Mouse (Mus musculus): ENCODE results near the gene Coq8a.

The Coq8a gene

DNA sequence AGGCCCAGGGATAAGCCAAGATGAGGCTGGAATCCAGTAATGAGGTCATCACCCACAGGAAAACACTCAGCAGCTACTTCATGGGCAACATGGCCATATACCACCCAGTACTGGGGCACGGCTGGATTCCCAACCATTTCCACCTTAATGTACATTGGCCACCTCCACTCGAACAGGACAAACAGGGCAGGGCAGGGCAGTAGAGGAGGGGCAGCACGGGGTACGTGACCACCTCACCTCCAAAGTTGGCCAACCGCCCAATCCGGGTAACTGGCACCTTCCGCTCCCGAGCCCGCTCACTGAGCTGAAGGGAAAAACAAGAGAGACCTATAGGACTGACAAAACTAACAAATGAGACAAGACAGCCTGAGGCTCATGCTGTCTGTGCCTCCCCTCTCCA is 21.1 kb downstream of the Coq8a start:
- DNase-seq (ENCODE audit: extremely low read depth, insufficient read length, low spot score), result no peak

GRCm38 (mm10) chr1:180176784-180177183 is 22.6 kb downstream of the Coq8a start:
- no peak for DNase-seq (ENCODE audit: extremely low read depth, insufficient read length, low spot score)

GRCm38 (mm10) chr1:180175635-180176034 is 23.8 kb downstream of the Coq8a start:
- no peak for DNase-seq (ENCODE audit: extremely low read depth, insufficient read length, low spot score)

DNA sequence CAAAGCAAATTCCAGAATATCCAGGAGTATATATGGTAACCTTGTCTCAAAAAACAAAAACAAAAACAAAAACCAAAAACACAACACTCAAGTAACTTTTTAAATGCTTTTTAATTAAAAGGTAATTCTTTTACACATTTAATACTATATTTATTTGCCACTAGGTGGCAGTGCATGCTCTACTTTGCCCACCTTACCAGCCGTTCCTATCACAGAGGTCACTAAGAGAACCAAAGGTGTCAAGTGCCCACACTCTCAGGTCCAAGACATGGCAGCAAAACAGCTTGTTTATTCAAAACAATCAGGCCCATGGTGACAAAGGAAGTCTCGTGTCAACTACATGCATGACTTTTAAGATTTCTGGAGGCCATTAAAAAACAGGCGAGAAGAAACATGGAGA is 24.2 kb downstream of the Coq8a start:
- DNase-seq (ENCODE audit: extremely low read depth, insufficient read length, low spot score), result no peak

GRCm38 (mm10) chr1:180174718-180175117 is 24.7 kb downstream of the Coq8a start:
- no peak for DNase-seq (ENCODE audit: extremely low read depth, insufficient read length, low spot score)

GRCm38 (mm10) chr1:180173017-180173416 is 26.4 kb downstream of the Coq8a start:
- no peak for DNase-seq (ENCODE audit: extremely low read depth, insufficient read length, low spot score)

DNA sequence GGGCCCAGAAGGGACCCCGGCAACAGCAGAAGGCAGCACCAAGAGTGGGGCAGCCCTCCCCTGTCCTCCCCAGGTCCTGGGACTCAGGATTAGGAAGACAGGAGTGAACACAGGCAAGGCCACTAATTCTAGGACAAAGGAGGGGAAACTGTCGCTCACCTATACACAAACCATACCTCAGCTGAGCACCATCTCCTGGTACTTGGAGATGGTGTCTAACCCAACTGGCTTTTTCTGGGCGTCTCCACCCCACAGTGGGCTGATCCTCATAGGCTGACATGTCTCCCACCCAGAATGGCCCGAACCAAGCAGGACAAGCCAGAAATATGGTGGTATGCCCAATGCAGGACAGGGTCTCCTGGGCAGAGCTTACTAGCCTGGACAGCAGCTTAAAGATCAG is 26.8 kb downstream of the Coq8a start:
- DNase-seq (ENCODE audit: extremely low read depth, insufficient read length, low spot score), result no peak

- DNase-seq (ENCODE audit: extremely low read depth, insufficient read length, low spot score), result no peak
Measured at GRCm38 (mm10) chr1:180171883-180172282, 27.5 kb downstream of the Coq8a start.

- no peak for DNase-seq (ENCODE audit: extremely low read depth, insufficient read length, low spot score)
Measured at GRCm38 (mm10) chr1:180170071-180170470, 29.3 kb downstream of the Coq8a start.

DNA sequence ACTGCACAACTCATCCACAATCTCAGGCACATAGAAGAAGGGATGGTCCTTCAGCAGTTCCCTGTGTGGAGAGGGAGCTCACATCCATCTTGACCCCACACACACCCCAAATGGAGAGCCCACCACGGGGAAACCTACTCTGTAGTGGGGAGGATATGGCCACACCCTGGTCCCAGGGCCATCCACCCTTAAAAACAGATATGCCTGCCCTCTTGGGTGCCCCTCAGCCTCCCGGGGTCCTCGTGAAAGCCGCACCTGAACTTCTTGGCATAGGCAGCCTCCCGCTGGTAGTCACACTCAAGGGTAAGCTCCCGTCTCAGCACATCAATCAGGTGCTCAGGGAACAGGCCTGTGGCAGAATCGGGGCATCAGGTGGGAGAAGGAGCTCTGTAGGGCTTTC is 30.2 kb downstream of the Coq8a start:
- DNase-seq (ENCODE audit: extremely low read depth, insufficient read length, low spot score), result no peak

GRCm38 (mm10) chr1:180168294-180168693 is 31.1 kb downstream of the Coq8a start:
- DNase-seq (ENCODE audit: extremely low read depth, insufficient read length, low spot score), result no peak

- DNase-seq (ENCODE audit: extremely low read depth, insufficient read length, low spot score), result no peak
Measured at GRCm38 (mm10) chr1:180166533-180166932, 32.9 kb downstream of the Coq8a start.

DNA sequence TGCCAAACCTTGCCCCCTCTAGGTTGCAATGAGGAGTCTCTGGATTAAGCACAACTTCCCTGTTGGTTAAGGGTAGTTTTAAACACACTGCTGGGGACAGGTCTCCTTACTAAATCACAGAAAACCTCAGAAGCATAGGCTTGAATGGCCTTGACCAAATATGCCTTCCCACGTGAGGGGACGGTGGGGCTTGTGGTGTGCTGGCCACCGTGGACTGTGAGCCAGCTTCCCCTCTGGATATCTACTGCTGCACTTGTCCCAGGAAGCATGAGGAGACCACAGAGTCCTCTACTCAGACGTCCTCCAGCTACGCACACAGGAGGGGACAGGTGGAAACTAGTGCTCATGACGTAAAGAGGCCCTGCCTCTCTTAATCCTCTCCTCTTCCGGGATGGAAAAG is 36.4 kb downstream of the Coq8a start:
- DNase-seq (ENCODE audit: extremely low read depth, insufficient read length, low spot score), result no peak

DNA sequence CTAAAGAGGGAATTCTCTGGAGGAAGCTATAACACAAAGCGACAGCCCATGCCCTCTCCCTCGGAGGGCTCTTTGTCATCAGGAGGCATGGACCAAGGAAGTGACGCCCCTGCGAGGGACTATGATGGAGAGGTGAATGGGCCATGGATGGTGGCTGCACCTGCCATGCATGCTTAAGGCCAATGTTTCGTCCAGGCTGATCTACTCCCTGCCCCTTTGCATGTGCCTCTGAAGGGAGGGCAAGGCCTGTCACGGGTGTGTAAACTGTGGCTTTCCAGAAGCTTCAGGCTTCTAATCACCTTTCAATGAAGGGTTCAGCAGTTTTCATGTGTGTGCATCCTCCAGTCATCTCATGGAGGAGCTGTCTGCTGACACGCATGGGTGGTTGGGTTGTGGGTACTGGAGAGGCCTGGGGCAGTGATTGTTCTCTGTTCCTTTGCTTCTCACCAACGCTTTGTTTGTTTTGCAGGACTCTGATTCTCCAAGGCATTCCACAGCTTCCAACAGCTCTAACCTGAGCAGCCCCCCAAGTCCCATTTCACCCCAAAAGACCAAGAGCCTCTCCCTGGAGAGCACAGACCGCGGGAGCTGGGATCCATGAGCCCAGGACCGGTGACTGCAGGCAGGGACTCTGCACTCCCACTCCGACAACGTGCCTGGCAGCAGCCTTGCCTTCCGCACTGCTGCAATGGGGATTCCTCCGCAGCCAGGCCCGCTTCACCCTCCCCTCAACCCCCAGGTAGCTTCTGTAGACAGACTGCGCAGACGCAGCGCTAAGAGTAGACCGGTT is 37.6 kb downstream of the Coq8a start:
- DNase-seq (ENCODE audit: extremely low read depth, insufficient read length, low spot score), result no peak

- no peak for DNase-seq (ENCODE audit: extremely low read depth, insufficient read length, low spot score)
Measured at GRCm38 (mm10) chr1:180161160-180161559, 38.2 kb downstream of the Coq8a start.

GRCm38 (mm10) chr1:180160545-180160944 is 38.9 kb downstream of the Coq8a start:
- no peak for DNase-seq (ENCODE audit: extremely low read depth, insufficient read length, low spot score)

DNA sequence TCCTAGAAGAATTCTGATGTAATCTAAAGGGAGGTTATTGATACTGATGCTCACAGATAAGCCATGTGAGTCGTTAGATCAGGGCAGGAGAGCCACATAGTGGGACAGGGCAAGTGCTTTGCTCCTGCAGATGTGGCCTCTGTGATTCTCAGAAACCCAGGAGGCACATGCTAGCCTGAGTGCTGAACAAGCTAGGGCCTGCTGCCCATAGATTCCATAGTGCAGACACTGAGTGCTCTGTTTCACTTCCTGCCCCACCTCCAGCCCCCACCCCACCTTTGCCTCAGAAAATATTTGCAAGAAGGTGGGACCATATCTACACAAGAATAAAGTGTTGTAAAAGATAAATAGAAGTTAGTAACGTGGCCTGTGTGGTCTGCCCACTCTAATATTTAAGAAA is 40.8 kb downstream of the Coq8a start:
- no peak for DNase-seq (ENCODE audit: extremely low read depth, insufficient read length, low spot score)

DNA sequence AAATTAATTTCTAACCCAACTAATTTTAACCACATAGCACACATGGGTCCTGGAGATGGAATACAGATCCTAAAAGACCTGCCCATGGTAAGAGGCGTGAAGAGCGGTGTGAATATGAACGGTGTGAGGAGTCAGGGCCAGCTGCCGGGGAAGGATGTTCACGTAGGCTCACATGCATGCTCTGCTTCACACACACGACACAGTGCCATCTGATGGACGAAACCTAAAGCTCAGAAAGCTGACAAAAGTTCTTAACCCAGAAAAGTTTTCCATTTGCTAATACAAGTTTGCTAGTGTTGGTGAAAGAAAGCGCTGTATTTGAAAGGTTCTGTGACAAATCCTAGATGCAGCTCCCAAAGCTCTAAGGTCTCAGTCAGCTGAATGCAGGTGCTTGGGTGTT is 48.2 kb downstream of the Coq8a start:
- no peak for DNase-seq (ENCODE audit: extremely low read depth, insufficient read length, low spot score)

- DNase-seq (ENCODE audit: extremely low read depth, insufficient read length, low spot score), result no peak
Measured at GRCm38 (mm10) chr1:180148563-180148962, 50.8 kb downstream of the Coq8a start.

GRCm38 (mm10) chr1:180148036-180148435 is 51.4 kb downstream of the Coq8a start:
- no peak for DNase-seq (ENCODE audit: extremely low read depth, insufficient read length, low spot score)

DNA sequence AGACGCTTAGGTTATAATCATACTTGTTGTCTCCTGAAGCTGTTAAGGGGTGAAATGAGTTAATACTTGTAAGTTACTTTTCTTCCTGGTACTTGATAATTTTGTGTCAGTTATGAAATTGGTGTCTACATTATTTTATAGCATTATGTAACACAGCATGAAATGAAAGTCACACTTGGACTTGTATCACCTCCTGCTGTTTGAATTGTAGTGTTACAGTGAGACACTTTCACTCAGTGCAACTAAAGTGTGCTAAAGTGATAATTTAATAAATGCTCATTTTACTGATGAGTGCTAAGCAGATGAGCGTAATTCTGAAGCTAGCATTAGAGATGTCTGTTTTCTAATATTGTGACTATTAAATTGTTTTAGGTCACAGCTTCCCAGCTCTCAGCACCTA is 58.4 kb downstream of the Coq8a start:
- no peak for DNase-seq (ENCODE audit: extremely low read depth, insufficient read length, low spot score)

DNA sequence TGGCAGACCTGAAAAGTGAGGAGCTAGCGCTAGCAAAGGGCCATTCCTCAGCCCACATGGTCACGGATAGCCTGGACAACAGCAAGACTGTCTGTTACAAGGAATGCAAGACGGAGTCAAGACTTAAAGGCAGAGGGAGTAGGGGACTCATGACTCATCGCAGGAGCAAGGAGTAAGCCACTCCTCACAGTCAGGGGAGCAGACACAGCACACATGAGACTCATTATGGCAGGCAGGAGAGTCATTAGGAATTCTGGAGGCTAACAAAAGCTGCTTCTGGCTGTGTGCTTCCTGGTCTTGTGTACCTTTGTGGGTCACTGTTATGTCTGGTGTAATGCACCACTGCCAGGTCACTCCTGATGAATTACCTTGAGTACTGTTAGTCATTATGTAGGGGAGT is 60.2 kb downstream of the Coq8a start:
- no peak for DNase-seq (ENCODE audit: extremely low read depth, insufficient read length, low spot score)

- no peak for DNase-seq (ENCODE audit: extremely low read depth, insufficient read length, low spot score)
Measured at GRCm38 (mm10) chr1:180132187-180132586, 67.2 kb downstream of the Coq8a start.

All from 3134 (cell line).